Mouse (Mus musculus) cortical plate, adult 2 months (tissue): ENCODE results near the gene Acot7.

ENCODE experiments used
- CTCF ChIP-seq: fragments of 200-500 bp; IDR thresholded peaks from 2 replicates; pipeline ENCODE4 v1.5.1; 2011; ENCODE audit warnings: mild to moderate bottlenecking, control low read depth, low read length; ENCODE audit not compliant: insufficient read depth; ENCODE audit errors: extremely low read depth
- POLR2A ChIP-seq: fragments of 200-500 bp; IDR thresholded peaks from 2 replicates; pipeline ENCODE4 v1.6.1; 2011; ENCODE audit warnings: mild to moderate bottlenecking, low read length, control low read depth; ENCODE audit not compliant: insufficient read depth; ENCODE audit errors: extremely low read depth

DNA sequence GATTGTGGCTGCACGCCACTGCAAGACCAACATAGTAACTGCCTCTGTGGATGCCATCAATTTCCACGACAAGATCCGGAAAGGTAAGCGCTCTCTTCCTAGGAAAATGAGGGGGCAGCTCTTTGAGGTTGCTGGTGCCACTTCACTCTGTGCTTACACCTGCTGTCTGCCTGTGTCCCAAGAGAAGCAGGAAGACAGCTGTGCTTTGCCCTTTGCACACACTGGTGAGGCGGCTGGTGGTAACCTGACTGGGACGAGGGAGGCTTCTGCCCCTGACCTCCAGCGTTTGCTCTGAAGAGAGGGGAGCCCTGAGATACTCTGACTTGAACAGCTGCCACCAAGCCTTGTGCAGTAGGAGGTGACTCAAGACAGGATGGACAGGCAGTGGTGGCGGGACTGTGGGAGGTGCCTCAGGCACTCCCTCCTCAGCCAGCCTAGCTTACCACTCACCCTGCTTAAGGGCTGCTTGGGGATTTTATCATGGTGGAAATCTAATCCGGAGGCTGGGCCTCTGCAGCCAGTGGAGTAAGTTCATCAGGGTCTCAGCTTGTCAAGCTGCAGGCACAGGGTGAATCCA is 75.3 kb downstream of the Acot7 start:
- no peak for TF ChIP-seq POLR2A
- no peak for TF ChIP-seq CTCF
